Mouse (Mus musculus) central nervous system, embryonic 14 days (tissue): ENCODE measurements around the gene A630095N17Rik. TPM values are rescaled to one million over a fixed set of nuclear protein-coding genes. Genes with fewer than 3 reads are reported as not detected.

Experiments
- polyA plus RNA-seq: library from polyadenylated mRNA; depleted of rRNA; stranded (reverse); fragments of >200 nt; gene quantifications from 2 replicates; pipeline ENCODE4 v1.2.3, GENCODE M21; 2012; rRNA removed

The A630095N17Rik gene
- not detected in 2 replicates for polyA plus RNA-seq

DNA sequence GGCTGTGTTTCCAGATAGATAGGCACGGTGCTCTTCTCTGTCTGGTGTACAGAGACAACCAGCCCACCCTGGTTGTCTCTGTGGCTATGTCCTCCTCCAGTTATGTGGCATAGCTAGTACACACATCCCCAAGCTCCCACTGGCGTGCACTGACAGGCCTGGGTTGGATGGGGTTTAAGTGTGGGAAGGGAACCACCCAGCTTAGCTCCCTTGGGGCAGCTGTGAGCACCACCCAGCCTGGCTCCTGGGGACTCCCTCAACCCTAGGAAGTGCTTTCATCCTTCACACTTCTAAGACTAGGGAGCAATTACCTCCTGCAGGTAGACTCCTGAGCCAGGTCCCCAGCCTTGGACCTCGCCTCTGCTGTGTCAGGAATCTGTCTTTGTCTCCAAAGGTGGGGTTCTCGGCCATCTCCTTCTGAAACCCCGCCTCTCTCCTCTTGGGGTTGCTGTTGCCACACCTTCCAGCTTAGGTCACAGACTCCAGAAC is at the start of gene A630095N17Rik:
A630095N17Rik (minus strand) TSS at position 439 of the 489 bp plus-strand sequence.

DNA sequence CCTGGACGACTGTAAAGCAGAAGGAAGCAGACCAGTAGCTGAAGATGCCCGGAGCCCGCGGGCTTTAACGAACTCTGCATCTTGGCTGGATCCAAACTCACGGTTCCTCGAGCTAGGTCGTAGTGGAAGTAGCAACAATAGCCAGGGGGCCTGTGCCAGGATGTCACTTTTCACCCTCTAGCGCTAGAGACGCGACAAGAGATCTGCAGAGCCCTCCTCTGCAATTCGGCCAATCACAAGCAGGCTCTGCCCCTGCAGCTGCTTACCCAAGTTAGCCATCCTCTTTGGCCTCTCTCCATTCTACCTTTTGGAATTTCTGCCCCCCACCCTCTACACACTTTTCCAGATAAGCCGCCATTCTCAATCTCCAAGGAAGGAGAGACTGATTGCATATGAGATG is 46.3 kb upstream of the A630095N17Rik start, which contains the start of gene Resp18:
Resp18 (minus strand) TSS at position 188 of the 400 bp plus-strand sequence.

DNA sequence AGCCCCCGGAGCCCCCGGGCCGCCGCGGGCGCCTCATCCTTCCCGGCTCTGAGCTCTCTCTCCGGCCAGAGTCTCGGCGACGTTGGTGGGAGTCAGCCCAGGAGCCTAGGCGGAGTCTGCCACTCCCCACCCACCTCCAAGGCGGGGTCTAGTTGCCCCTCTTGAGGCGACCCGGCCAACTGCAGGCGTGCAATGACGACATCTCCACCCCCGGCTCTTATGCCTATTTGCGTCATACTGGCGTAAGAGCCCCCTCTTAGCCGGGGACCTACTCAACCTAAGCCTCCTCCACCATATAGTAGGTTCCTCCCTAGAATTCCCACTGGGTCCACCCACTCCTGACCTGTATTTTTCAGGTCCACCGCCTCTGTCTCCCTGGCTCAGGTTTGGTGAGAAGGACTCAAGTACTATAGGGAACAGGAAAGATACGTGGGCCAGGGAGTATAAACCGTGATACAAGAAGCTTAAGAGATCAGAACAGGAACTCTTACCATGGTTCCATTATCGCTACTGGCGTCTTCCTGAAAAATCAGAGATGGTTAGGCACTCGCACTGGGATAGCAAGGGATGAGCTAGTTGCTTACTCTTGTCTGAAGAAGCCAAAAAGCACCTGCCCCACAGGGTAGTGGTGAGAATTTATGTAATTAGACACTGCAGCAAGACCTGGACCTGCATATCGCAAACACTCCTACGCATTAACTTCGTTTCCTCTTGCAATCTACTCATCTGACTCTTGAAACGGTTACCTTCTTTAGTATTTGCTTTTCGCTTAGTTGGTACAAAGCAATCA is 32.4 kb upstream of the A630095N17Rik start, which contains the start of gene Ptprn:
Ptprn (minus strand) TSS at position 412 of the 790 bp plus-strand sequence.

DNA sequence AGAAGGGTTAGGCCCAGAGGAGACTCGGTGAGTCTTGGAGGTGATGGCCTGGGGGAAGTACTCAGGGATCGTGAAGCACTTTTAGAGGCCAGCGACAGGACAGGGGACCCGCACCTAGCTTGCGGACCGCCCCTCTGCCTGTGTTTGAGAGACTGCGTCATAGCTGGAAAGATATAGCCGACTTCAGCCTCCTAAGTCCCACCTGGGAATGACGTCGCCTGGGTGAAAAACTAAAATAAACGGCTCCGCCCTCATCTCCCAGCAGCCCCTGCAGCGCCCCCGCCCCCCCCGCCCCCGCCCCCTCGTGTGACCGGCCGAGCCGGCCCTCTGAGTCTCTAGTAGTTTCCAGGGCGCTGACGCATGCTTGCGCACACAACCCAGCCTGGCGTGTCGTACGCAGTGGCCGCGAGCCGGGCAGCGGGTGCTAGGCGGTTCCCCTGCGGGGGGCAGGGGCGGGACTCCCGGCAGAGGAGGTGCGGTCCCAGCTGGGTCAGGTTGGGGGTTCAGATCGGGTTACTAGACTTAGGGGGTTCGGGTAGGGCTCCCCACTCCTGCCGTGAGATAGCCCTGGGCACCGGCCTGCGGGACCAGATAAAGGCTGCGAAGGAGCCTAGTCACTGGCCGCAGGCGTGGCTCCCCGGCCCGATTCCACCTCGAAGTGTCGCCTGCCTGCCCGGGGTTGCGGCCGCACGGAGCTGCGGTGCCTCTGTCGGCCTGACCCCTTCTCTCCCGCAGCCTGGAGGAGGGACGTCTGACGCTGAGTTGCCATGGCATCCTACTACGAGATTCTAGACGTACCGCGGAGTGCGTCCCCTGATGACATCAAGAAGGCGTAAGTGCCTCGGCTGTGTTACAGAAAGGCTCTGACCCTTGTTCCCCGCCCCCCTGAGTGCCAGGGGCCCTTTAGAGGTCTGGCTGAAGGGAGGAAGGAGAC is 4.5 kb upstream of the A630095N17Rik start, which contains the start of gene Dnajb2:
Dnajb2 (plus strand) TSS at position 290 of the 934 bp plus-strand sequence.

DNA sequence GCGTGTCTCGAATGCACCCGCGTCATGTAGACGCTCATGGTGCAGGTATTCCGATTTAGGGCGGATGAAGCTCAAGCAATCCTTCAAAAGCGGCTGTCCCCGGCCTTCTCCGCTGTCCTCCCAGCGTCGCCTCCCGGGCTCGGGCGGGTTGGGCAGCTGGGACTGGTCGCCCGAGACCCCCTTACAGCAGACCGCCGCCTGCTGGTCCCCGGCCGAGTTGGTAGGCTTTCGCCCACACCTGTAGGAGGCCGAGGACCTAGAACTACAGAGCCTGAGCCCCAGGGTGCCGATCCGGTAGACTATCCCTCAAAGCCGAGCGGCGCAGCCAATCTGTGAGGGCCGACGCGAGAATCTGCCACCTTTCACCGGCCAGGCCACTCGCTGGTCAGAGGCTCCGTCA is 12.4 kb downstream of the A630095N17Rik start, which contains the start of gene Tuba4a:
Tuba4a (minus strand) TSS at position 335 of the 400 bp plus-strand sequence.

DNA sequence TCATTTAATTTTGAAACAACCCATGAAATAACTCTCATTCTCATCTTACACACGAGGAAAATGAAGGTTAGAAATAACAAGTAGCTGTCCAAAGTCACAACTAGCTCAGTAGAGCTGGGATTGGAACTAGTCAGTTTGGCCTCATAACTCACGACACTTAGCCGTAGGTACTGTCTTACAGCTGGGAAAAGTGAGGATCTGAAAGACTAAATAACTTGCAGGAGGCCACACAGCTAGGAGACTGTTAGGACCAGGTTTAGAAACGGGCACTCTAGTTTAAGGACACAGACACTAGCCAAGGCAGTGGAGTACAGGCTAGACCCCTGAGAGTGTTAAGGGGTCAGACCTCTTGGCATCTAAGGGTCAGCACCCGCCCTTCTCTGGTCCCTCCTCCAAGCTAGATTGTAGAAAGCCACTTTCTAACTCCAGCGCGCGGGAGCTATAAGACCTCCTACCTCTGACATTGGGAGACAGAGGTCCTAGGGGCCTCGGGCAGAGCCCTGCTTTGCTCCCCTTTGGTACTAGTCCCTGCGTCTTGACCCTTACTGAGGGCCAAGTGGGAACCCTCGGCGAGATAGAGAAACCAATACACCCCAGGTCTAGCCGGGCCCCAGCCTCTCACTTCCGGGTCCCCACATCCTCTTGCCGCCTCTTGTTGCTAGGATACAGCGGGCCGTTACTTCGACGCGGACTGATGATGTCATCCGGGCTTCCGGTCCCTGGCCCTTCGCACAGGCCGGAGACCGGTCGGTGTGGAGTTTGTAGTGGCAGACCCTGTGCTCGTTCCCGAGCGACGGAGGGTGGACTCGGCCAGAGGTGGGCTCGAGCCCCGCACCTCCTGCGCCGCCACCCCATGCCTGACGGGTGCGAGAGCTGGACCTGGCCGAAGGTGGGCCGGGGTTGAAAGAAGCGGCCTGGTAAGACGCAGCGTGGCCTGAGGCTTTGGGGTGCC is 21.5 kb downstream of the A630095N17Rik start, which contains the start of the genes Glb1l and Stk16:
Glb1l (minus strand) TSS at position 678 of the 952 bp plus-strand sequence.
Stk16 (plus strand) TSS at position 703 of the 952 bp plus-strand sequence.

DNA sequence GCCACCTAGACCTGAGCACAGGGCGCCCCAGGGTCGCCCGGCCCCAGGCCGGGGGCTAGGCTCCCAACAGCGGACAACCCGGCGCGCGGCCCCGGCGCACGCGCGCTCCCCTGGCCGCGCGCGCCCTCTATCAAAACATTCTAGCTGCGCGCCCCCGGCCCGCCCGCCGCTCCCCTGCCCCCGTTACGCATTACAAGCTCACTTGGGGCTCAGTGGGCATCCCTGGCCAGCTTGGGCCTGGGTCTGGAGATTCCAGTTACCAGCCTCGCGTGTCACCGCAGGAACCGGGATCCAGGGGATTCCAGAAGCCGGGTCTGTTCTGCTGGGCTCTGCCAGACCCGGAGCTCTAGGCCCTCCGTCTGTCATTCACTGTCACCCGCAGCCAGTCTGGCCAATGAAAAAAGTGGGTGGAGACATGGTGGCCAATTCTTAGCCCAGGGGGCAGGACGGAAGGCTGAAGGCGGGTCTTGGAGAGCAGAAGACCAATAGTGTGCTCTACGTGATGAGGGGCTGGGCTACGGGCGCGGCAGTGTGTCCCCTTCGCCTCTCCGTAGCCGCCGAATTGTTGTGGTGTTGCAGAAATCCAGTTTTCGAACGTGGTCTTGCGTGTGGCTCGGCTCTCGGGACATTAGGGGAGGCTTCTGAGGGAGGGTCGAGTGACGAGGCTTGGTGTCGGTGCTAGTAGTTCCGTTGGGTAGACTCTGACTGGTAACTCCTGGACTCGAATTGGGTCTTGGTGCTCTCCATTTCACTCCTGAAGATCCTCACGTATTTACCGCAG is 40.1 kb downstream of the A630095N17Rik start, which contains the start of the genes Ankzf1 and Atg9a:
Ankzf1 (plus strand) TSS at position 530 of the 781 bp plus-strand sequence.
Atg9a (minus strand) TSS at position 575 of the 781 bp plus-strand sequence.

DNA sequence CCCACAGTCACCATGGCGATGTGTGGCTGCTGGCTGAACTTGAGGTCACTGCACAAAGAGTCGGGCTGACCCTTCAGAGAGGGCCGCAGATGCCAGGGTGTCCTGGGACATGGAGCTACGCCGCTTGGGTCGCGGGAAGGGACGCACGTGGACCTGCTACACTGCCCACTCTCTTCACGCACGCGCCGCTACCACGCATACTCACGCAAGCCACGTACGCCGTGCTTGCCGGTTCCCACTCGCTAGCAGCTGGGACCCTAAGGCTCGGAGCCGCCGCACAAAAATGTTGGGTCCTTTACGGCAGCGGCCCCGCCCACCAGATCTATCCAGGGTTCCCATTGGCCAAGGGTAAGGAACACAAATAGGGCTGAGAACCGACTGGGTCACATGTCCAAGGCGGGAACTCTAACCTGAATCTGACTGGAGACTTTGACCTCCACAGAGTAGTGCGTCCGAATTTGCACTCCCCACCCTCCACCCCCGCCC is 51.8 kb downstream of the A630095N17Rik start, which contains the start of gene Abcb6:
Abcb6 (minus strand) TSS at position 288 of the 486 bp plus-strand sequence.

Other genes starting within 250 kb of the A630095N17Rik start
- gene Nhej1, start 106.9 kb downstream of the A630095N17Rik start, polyA plus RNA-seq, result 3.0 and 3.8 TPM in 2 replicates
- gene Slc23a3, start 98.2 kb downstream of the A630095N17Rik start, polyA plus RNA-seq, result 0.06 and 0.15 TPM in 2 replicates
- gene Cnppd1, start 89.4 kb downstream of the A630095N17Rik start, polyA plus RNA-seq, result 60.0 and 62.1 TPM in 2 replicates
- 139 and 143 TPM in 2 replicates for gene Retreg2, start 89.3 kb downstream of the A630095N17Rik start, polyA plus RNA-seq
- 53.6 and 56.3 TPM in 2 replicates for gene Zfand2b, start 63.5 kb downstream of the A630095N17Rik start, polyA plus RNA-seq
- 31.6 and 32.7 TPM in 2 replicates for gene Abcb6, start 51.7 kb downstream of the A630095N17Rik start, polyA plus RNA-seq
- gene Ankzf1, start 40.0 kb downstream of the A630095N17Rik start, polyA plus RNA-seq, result 30.2 and 33.0 TPM in 2 replicates
- gene Atg9a, start 39.9 kb downstream of the A630095N17Rik start, polyA plus RNA-seq, result 55.1 and 56.4 TPM in 2 replicates
- gene Glb1l, start 21.3 kb downstream of the A630095N17Rik start, polyA plus RNA-seq, result 40.1 and 40.9 TPM in 2 replicates
- 261 and 262 TPM in 2 replicates for gene Stk16, start 21.3 kb downstream of the A630095N17Rik start, polyA plus RNA-seq
- 6.3 and 6.9 TPM in 2 replicates for gene Tuba4a, start 12.2 kb downstream of the A630095N17Rik start, polyA plus RNA-seq
- gene Dnajb2, start 4.3 kb upstream of the A630095N17Rik start, polyA plus RNA-seq, result 49.5 and 53.3 TPM in 2 replicates
- 36.6 and 47.6 TPM in 2 replicates for gene Ptprn, start 32.4 kb upstream of the A630095N17Rik start, polyA plus RNA-seq
- 58.6 and 67.6 TPM in 2 replicates for gene Resp18, start 46.3 kb upstream of the A630095N17Rik start, polyA plus RNA-seq
- gene Dnpep, start 85.9 kb upstream of the A630095N17Rik start, polyA plus RNA-seq, result 146 and 166 TPM in 2 replicates
- 0.93 and 10.1 TPM in 2 replicates for gene Des, start 128.2 kb upstream of the A630095N17Rik start, polyA plus RNA-seq
- 41.4 and 54.7 TPM in 2 replicates for gene Speg, start 143.2 kb upstream of the A630095N17Rik start, polyA plus RNA-seq
- gene Gmppa, start 203.8 kb upstream of the A630095N17Rik start, polyA plus RNA-seq, result 101 and 108 TPM in 2 replicates
- 22.4 and 30.0 TPM in 2 replicates for gene Asic4, start 218.3 kb upstream of the A630095N17Rik start, polyA plus RNA-seq
- gene Chpf, start 247.2 kb upstream of the A630095N17Rik start, polyA plus RNA-seq, result 52.0 and 66.5 TPM in 2 replicates
- gene Tmem198, start 247.4 kb upstream of the A630095N17Rik start, polyA plus RNA-seq, result 34.7 and 39.6 TPM in 2 replicates